Mouse (Mus musculus) thymus, adult 2 months (tissue): Measurements from ENCODE around the gene Rnf157. TPM values are rescaled to one million over a fixed set of nuclear protein-coding genes. Genes with fewer than 3 reads are reported as not detected.

Source experiments
- DNase-seq: peaks from one replicate; pipeline ENCODE4 v3.0.0; 2021
- H3K27ac ChIP-seq: fragments of 200-500 bp; 2 replicates; pipeline ENCODE4 v1.5.1; 2012; ENCODE audit warnings: low read length, control low read depth; ENCODE audit not compliant: control insufficient read depth, insufficient read depth
- H3K27me3 ChIP-seq: fragments of 200-500 bp; 2 replicates; pipeline ENCODE4 v1.6.1; 2012; ENCODE audit warnings: mild to moderate bottlenecking, low read length, moderate library complexity, mixed read lengths; ENCODE audit not compliant: control insufficient read depth, insufficient read depth
- H3K36me3 ChIP-seq: fragments of 200-500 bp; 2 replicates; pipeline ENCODE4 v1.6.1; 2012; ENCODE audit warnings: mild to moderate bottlenecking, low read length, moderate library complexity; ENCODE audit not compliant: control insufficient read depth, insufficient read depth
- H3K4me1 ChIP-seq: fragments of 200-500 bp; replicated peaks from 2 replicates; pipeline ENCODE4 v1.6.1; 2012; ENCODE audit warnings: low read length; ENCODE audit not compliant: control insufficient read depth, insufficient read depth
- H3K4me3 ChIP-seq: fragments of 200-500 bp; 2 replicates; pipeline ENCODE4 v1.5.1; 2012; ENCODE audit warnings: mild to moderate bottlenecking, low read length, control low read depth, moderate library complexity; ENCODE audit not compliant: control insufficient read depth, insufficient read depth
- CTCF ChIP-seq: fragments of 200-500 bp; IDR thresholded peaks from 2 replicates; pipeline ENCODE4 v1.5.1; 2012; ENCODE audit warnings: mild to moderate bottlenecking, control low read depth, low read length, moderate library complexity, borderline replicate concordance; ENCODE audit not compliant: control insufficient read depth, poor library complexity, insufficient read depth; ENCODE audit errors: extremely low read depth
- POLR2A ChIP-seq: fragments of 200-500 bp; IDR thresholded peaks from 2 replicates; pipeline ENCODE4 v1.6.1; 2012; ENCODE audit warnings: mild to moderate bottlenecking, low read length, control low read depth, moderate library complexity; ENCODE audit not compliant: control insufficient read depth, poor library complexity, insufficient read depth; ENCODE audit errors: extremely low read depth
- WGBS: fragments of 180-500 bp; shearing (Covaris S2); methylation state at CpG from one replicate; pipeline ENCODE4 v1.1.7; 2018; 5-methylcytosine and 5-hydroxymethylcytosine counted together
- polyA plus RNA-seq: library from polyadenylated mRNA; depleted of rRNA; stranded (reverse); fragments of >200 nt; gene quantifications from 2 replicates; pipeline ENCODE4 v1.2.3, GENCODE M21; 2012

The Rnf157 gene
- polyA plus RNA-seq, 1 experiment = 98.7 TPM

- Histone ChIP-seq H3K27me3 (no peaks in the 10 kb centered on the region), H3K4me3 (no peak overlapping the region), H3K27ac (peak overlapping the region; percentile 21; the same call in 1 of the 2 replicates), H3K4me1 (peaks cover 22% of the 10 kb centered on the region), H3K36me3 (no peaks in the 10 kb centered on the region)
- WGBS = 58% methylated on average over 8 of the region's 8 CpGs
- no peak for TF ChIP-seq CTCF
- no peak for TF ChIP-seq POLR2A
- no peak for DNase-seq
Measured at GRCm38 (mm10) chr11:116424621-116425407, 12.0 kb upstream of the Rnf157 start.

DNA sequence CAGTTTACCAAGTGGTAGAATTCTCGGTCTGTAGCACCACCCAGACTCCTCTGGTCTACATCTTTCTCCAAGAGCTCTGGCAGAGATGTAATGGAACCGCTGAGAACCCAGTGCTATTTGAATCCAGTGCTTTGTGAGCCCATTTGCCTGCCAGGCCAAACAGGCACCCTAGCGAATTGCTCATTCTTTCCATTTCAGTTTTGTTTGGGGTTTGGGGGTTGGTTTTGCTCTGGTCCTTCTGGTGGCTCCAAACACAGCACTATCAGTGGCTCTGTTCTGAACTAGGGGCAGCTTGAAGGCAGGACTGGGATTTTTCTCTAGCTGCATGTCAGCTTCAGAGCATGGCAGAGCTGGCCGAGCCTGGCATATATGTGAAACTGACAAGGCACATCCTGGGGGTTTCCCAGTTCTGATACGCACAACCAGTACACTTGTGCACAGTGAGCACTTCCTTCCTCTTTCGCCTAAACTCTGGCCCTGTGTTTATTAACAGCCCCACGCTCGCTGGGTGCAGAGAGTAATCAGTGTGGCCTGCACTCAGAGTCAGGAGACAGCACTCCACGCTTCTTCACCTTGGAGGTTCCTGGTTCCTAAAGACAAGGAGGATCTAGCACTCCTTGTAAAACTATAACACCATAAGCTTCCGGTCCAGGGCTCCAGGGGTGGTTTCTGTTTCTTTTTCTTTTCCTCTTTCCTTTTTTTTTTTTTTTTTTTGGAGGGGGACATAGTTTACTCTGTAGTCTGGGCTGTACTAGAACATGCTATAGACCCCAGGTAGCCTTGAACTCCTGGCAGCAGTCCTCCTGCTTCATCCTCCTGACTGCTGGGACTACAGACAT is 11.2 kb upstream of the Rnf157 start:
- H3K27me3 ChIP-seq = no peaks in the 10 kb centered on the region
- WGBS = 32% methylated on average over 10 of the region's 10 CpGs
- H3K36me3 ChIP-seq = no peaks in the 10 kb centered on the region
- H3K4me1 ChIP-seq = peaks cover 16% of the 10 kb centered on the region
- peak; percentile 35 for DNase-seq
- TF ChIP-seq CTCF (no peak), POLR2A (no peak)
- peak overlapping the region; percentile 37; the same call in 1 of the 2 replicates for H3K27ac ChIP-seq
- 0 out of 2 replicates have a peak overlapping the region, but pooled peaks have one; percentile 6 for H3K4me3 ChIP-seq

DNA sequence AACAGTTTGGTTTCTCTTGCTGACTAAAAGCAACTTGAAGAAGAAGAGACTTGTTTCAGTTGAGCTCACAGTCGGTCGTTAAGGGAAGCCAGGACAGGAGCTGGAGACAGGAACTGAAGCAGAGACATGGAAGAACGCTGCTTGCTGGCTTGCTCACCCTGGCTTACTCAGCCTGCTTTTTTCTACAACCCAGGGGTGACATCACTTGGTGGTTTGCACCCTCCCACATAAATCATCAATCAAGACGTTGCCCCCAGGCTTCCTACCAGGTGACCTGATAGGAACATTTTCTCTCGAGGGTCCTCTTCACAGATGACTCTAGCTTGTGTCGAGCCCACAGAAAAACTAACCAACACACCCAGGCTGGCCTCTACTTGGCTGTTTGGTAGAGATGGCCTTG is 10.4 kb upstream of the Rnf157 start:
- Histone ChIP-seq H3K36me3 (no peaks in the 10 kb centered on the region), H3K27me3 (no peaks in the 10 kb centered on the region), H3K4me1 (peaks cover 21% of the 10 kb centered on the region), H3K4me3 (no peak overlapping the region), H3K27ac (no peak overlapping the region)
- no peak for TF ChIP-seq CTCF
- no peak for DNase-seq
- WGBS = 80% methylated on average over 6 of the region's 6 CpGs

DNA sequence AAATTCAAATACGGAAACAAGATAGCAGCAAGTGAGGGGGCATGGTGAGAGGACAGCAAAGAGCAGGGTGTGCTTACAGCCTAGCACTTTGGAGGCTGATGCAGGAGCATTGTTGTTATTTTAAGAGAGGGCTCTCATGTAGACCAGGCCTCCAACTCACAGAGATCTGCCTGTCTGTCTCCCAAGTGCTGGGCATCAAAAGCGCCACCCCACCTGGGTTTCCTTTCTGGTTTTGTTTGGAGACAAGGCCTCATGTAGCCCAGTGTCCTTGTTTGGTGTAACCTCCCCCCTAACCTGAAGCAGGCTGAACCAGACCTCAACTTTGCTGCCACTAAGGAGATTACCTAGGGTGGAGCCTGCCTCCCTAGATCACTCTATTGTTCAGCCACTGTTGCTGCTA is 9.7 kb upstream of the Rnf157 start:
- no peaks in the 10 kb centered on the region for H3K27me3 ChIP-seq
- peaks cover 26% of the 10 kb centered on the region for H3K4me1 ChIP-seq
- no peak for TF ChIP-seq CTCF
- TF ChIP-seq POLR2A = no peak
- no peak for DNase-seq
- H3K27ac ChIP-seq = no peak overlapping the region
- no peak overlapping the region for H3K4me3 ChIP-seq
- WGBS = 90% methylated on average over 2 of the region's 2 CpGs
- H3K36me3 ChIP-seq = no peaks in the 10 kb centered on the region

- Histone ChIP-seq H3K4me1 (peaks cover 28% of the 10 kb centered on the region), H3K4me3 (no peak overlapping the region), H3K27me3 (no peaks in the 10 kb centered on the region), H3K27ac (no peak overlapping the region), H3K36me3 (no peaks in the 10 kb centered on the region)
- no peak for DNase-seq
- 81% methylated on average over 6 of the region's 6 CpGs for WGBS
- TF ChIP-seq CTCF (no peak), POLR2A (no peak)
Measured at GRCm38 (mm10) chr11:116421102-116421501, 8.3 kb upstream of the Rnf157 start.

DNA sequence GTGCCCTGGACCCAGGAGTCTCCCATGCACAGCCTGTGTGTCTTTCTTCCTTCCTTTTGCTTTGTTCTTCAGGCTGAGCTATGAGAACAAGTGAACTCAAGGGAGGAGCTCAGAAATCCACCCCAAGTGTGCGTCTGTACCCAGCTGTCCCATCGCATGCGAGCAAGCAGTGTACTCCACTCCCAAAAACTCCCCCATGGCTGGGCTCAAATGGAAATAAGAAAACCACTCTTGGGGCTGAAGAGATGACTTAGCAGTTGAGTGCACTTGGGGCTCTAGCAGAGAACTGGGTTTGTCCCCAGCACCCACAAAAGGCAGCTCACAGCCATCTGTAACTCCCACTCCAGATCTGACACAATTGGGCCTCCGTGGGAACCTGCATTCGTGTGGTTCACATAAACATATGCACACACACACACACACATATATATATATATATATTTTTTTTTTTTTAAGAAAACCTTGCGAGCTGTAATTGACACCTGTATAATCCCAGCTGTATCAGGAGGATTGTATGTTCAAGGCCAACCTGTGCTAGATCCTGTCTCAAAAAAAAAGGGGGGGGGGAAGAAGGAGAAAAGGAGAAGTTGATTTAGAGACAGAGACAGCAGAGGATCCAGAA is 6.1 kb upstream of the Rnf157 start:
- Histone ChIP-seq H3K27ac (peak overlapping the region; percentile 11; the same call in 1 of the 2 replicates), H3K4me1 (peaks cover 24% of the 10 kb centered on the region), H3K4me3 (no peak overlapping the region), H3K36me3 (no peaks in the 10 kb centered on the region), H3K27me3 (no peaks in the 10 kb centered on the region)
- DNase-seq = no peak
- WGBS = 8% methylated on average over 6 of the region's 6 CpGs
- TF ChIP-seq POLR2A (no peak), CTCF (no peak)
